Mouse (Mus musculus): ENCODE data around the gene Kcnq1.

GRCm38 (mm10) chr7:143065692-143066091 is 40.5 kb upstream of the Kcnq1 start:
- no peak for TF ChIP-seq CTCF (IDR thresholded peaks at IDR 0.05; ENCODE audit: control insufficient read depth, insufficient read depth, insufficient read length)
- no peak for TF ChIP-seq USF1 (IDR thresholded peaks at IDR 0.05; ENCODE audit: low read depth)
- TF ChIP-seq CEBPB (IDR thresholded peaks at IDR 0.05; ENCODE audit: low read depth), result no peak
- TF ChIP-seq MYOG (IDR thresholded peaks at IDR 0.05; ENCODE audit: control insufficient read depth, extremely low read depth, insufficient read length), result no peak
- no peak for TF ChIP-seq FOSL1 (IDR thresholded peaks at IDR 0.05; ENCODE audit: insufficient read depth, low read length, poor library complexity, severe bottlenecking)
- TF ChIP-seq MAX (IDR thresholded peaks at IDR 0.05), result no peak

Measured in C2C12 (cell line).